Mouse (Mus musculus): ENCODE results near the gene Cacna1c. TPM values are rescaled to one million over a fixed set of nuclear protein-coding genes. Genes with fewer than 3 reads are reported as not detected.

The Cacna1c gene
- polyA plus RNA-seq, 1 experiment: 1.0 TPM

DNA sequence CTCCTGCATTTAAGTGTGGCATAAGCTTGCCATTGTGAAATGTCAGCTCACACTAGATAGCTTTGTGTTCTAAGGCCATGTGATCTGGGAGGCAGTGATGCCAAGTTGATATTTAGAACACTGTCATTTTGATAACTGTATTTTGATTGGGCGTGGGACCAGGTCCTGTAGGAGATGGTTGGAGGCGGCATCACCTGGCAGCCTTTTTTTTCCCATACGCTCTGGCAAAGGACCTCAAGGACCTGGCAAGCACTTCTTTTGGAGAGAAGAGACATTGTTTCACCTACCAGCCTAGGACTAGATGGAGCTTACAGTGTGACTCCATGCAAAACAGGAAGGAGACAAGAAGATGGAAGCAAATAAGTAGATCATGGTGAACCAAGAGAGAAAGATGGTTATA is 572.6 kb downstream of the Cacna1c start:
- Histone ChIP-seq H3K27me3 (ENCODE audit: control insufficient read depth, insufficient read depth, low read length, poor library complexity, severe bottlenecking) (no peaks in the 10 kb centered on the region), H3K9me3 (replicated peaks; ENCODE audit: control insufficient read depth, insufficient read depth, low read length, poor library complexity, severe bottlenecking) (no peaks in the 10 kb centered on the region), H3K36me3 (ENCODE audit: control insufficient read depth, insufficient read depth, low read length, poor library complexity, severe bottlenecking) (no peaks in the 10 kb centered on the region), H3K27ac (ENCODE audit: insufficient read depth, low read length) (no peak overlapping the region), H3K4me1 (ENCODE audit: control insufficient read depth, insufficient read depth, low read length) (no peaks in the 10 kb centered on the region), H3K4me3 (ENCODE audit: low read depth, low read length) (no peak overlapping the region), H3K9ac (ENCODE audit: low read depth, poor library complexity, severe bottlenecking) (no peak overlapping the region)
- TF ChIP-seq CTCF (IDR thresholded peaks at IDR 0.05; ENCODE audit: low read depth, low read length): no peak
- no peak for TF ChIP-seq EP300 (IDR thresholded peaks at IDR 0.05; ENCODE audit: insufficient read depth, low read depth, low read length)
- no peak for TF ChIP-seq POLR2A (IDR thresholded peaks at IDR 0.05; ENCODE audit: insufficient read depth, low read length)

DNA sequence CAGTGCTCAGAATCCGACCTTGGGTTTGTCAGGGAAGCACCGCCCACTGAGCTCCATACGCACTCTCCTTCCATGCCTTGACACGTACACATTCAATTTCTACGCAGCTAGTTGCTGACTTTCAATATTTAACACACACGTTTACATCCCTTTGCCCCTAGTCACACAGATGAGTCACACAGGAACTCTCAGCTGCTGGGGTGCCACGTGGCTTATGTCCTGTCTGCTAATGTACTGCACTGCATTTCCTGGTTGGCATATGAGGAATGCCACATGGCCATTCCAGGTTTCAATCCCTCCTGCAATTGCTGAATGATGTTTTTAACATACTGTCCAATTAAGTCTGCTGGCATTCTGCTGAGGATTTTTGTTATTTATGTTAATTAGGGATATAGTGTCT is 574.4 kb downstream of the Cacna1c start:
- no peaks in the 10 kb centered on the region for H3K4me1 ChIP-seq (ENCODE audit: control insufficient read depth, insufficient read depth, low read length)
- H3K27ac ChIP-seq (ENCODE audit: insufficient read depth, low read length): no peak overlapping the region
- H3K27me3 ChIP-seq (ENCODE audit: control insufficient read depth, insufficient read depth, low read length, poor library complexity, severe bottlenecking): no peaks in the 10 kb centered on the region
- TF ChIP-seq EP300 (IDR thresholded peaks at IDR 0.05; ENCODE audit: insufficient read depth, low read depth, low read length) (no peak), POLR2A (IDR thresholded peaks at IDR 0.05; ENCODE audit: insufficient read depth, low read length) (no peak), CTCF (IDR thresholded peaks at IDR 0.05; ENCODE audit: low read depth, low read length) (no peak)
- H3K9ac ChIP-seq (ENCODE audit: low read depth, poor library complexity, severe bottlenecking): no peak overlapping the region
- H3K9me3 ChIP-seq (replicated peaks; ENCODE audit: control insufficient read depth, insufficient read depth, low read length, poor library complexity, severe bottlenecking): no peaks in the 10 kb centered on the region
- H3K36me3 ChIP-seq (ENCODE audit: control insufficient read depth, insufficient read depth, low read length, poor library complexity, severe bottlenecking): no peaks in the 10 kb centered on the region
- no peak overlapping the region for H3K4me3 ChIP-seq (ENCODE audit: low read depth, low read length)

DNA sequence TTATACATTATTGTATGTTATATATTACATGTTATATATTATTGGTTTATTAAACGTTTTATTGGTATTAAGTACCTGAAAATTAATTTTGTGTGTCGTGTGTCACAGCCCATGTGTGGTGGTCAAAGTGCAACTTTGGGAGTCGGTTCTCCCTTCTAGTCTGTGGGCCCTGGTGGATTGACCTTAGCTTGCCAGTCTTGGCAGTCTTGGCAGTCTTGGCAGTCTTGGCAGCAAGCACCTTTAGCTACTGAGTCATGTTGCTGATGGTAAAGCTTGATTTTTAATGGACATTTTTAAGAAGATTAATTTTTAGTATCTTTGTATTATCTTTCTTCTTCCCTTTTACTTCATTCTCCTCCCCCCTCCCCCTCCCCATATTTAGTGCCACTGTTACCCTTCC is 574.8 kb downstream of the Cacna1c start:
- H3K9ac ChIP-seq (ENCODE audit: low read depth, poor library complexity, severe bottlenecking): no peak overlapping the region
- TF ChIP-seq CTCF (IDR thresholded peaks at IDR 0.05; ENCODE audit: low read depth, low read length) (no peak), POLR2A (IDR thresholded peaks at IDR 0.05; ENCODE audit: insufficient read depth, low read length) (no peak), EP300 (IDR thresholded peaks at IDR 0.05; ENCODE audit: insufficient read depth, low read depth, low read length) (no peak)

DNA sequence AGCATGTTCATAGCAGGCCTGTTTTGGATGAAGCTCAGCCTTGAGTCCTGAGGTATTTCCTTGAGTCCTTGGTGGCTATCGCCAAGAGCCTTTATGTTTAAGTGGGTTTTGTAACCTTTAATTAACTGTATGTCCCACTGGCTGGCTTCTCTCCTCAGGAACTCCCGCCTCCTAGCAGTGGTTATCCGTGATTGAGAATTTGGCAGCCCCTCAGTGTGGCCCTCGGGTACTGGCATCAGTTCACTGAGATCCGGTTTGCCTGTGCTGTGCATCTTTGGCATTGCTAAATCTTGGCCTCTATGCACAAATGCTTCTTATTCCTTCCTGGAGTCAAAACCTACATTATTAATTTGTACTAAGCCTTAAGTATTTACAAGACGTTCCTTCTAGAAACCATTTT is 587.3 kb downstream of the Cacna1c start:
- Histone ChIP-seq H3K9ac (ENCODE audit: low read depth, poor library complexity, severe bottlenecking) (no peak overlapping the region), H3K36me3 (ENCODE audit: control insufficient read depth, insufficient read depth, low read length, poor library complexity, severe bottlenecking) (no peaks in the 10 kb centered on the region), H3K27ac (ENCODE audit: insufficient read depth, low read length) (no peak overlapping the region), H3K4me1 (ENCODE audit: control insufficient read depth, insufficient read depth, low read length) (no peaks in the 10 kb centered on the region), H3K4me3 (ENCODE audit: low read depth, low read length) (no peak overlapping the region), H3K9me3 (replicated peaks; ENCODE audit: control insufficient read depth, insufficient read depth, low read length, poor library complexity, severe bottlenecking) (no peaks in the 10 kb centered on the region), H3K27me3 (ENCODE audit: control insufficient read depth, insufficient read depth, low read length, poor library complexity, severe bottlenecking) (no peaks in the 10 kb centered on the region)
- no peak for TF ChIP-seq CTCF (IDR thresholded peaks at IDR 0.05; ENCODE audit: low read depth, low read length)
- no peak for TF ChIP-seq POLR2A (IDR thresholded peaks at IDR 0.05; ENCODE audit: insufficient read depth, low read length)

More for the DNA sequence above, 574.8 kb downstream of the Cacna1c start:
- Histone ChIP-seq H3K27me3 (ENCODE audit: control insufficient read depth, insufficient read depth, low read length, poor library complexity, severe bottlenecking) (no peaks in the 10 kb centered on the region), H3K36me3 (ENCODE audit: control insufficient read depth, insufficient read depth, low read length, poor library complexity, severe bottlenecking) (no peaks in the 10 kb centered on the region), H3K4me1 (ENCODE audit: control insufficient read depth, insufficient read depth, low read length) (no peaks in the 10 kb centered on the region), H3K4me3 (ENCODE audit: low read depth, low read length) (no peak overlapping the region), H3K9me3 (replicated peaks; ENCODE audit: control insufficient read depth, insufficient read depth, low read length, poor library complexity, severe bottlenecking) (no peaks in the 10 kb centered on the region), H3K27ac (ENCODE audit: insufficient read depth, low read length) (no peak overlapping the region)

DNA sequence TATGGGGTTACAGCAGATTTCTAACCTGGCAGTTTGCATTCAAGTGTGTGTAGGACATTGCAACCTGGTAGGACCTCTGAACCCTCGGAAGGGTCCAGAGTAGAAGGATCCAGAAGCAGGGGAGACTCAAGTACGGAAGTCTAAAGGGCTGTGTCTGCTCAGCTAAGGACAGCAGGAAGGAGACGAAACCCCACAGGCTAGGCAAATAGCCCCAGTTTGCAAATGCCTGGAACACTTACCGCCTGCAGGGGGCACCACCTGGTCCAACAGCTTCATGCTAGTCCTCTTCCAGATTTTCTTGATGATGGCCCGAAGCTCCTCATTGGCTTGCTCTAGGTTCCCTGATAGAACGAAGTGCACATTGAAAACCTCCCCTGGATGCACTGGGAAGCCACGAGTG is 590.2 kb downstream of the Cacna1c start:
- Histone ChIP-seq H3K36me3 (ENCODE audit: control insufficient read depth, insufficient read depth, low read length, poor library complexity, severe bottlenecking) (no peaks in the 10 kb centered on the region), H3K9me3 (replicated peaks; ENCODE audit: control insufficient read depth, insufficient read depth, low read length, poor library complexity, severe bottlenecking) (no peaks in the 10 kb centered on the region)

DNA sequence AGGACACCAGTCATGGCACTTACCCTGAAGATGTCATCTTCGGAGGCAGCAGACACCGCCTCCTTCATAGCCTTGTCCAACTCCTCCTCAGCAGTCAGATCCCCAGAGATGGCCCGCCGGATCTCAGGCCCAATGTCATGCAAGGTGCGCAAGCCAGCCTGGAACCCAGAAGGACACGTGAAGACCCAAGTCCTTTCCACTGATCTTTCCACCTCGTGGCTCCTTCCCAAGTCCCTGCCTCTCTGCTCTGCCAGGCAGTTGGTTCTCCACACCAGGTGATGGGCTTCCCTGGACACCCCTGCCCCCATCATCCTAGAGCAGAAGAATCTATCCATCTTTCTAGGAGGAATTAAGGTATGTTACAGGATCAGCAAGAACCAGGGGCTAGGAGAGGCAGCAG is 592.4 kb downstream of the Cacna1c start:
- Histone ChIP-seq H3K9ac (ENCODE audit: low read depth, poor library complexity, severe bottlenecking) (no peak overlapping the region), H3K9me3 (replicated peaks; ENCODE audit: control insufficient read depth, insufficient read depth, low read length, poor library complexity, severe bottlenecking) (no peaks in the 10 kb centered on the region), H3K36me3 (ENCODE audit: control insufficient read depth, insufficient read depth, low read length, poor library complexity, severe bottlenecking) (no peaks in the 10 kb centered on the region), H3K4me3 (ENCODE audit: low read depth, low read length) (no peak overlapping the region), H3K4me1 (ENCODE audit: control insufficient read depth, insufficient read depth, low read length) (no peaks in the 10 kb centered on the region), H3K27me3 (ENCODE audit: control insufficient read depth, insufficient read depth, low read length, poor library complexity, severe bottlenecking) (no peaks in the 10 kb centered on the region), H3K27ac (ENCODE audit: insufficient read depth, low read length) (no peak overlapping the region)
- TF ChIP-seq CTCF (IDR thresholded peaks at IDR 0.05; ENCODE audit: low read depth, low read length): no peak
- no peak for TF ChIP-seq EP300 (IDR thresholded peaks at IDR 0.05; ENCODE audit: insufficient read depth, low read depth, low read length)
- no peak for TF ChIP-seq POLR2A (IDR thresholded peaks at IDR 0.05; ENCODE audit: insufficient read depth, low read length)

More for the DNA sequence above, 590.2 kb downstream of the Cacna1c start:
- Histone ChIP-seq H3K4me3 (ENCODE audit: low read depth, low read length) (no peak overlapping the region), H3K27ac (ENCODE audit: insufficient read depth, low read length) (no peak overlapping the region), H3K27me3 (ENCODE audit: control insufficient read depth, insufficient read depth, low read length, poor library complexity, severe bottlenecking) (no peaks in the 10 kb centered on the region), H3K9ac (ENCODE audit: low read depth, poor library complexity, severe bottlenecking) (no peak overlapping the region), H3K4me1 (ENCODE audit: control insufficient read depth, insufficient read depth, low read length) (no peaks in the 10 kb centered on the region)
- TF ChIP-seq CTCF (IDR thresholded peaks at IDR 0.05; ENCODE audit: low read depth, low read length) (peak; percentile 39), POLR2A (IDR thresholded peaks at IDR 0.05; ENCODE audit: insufficient read depth, low read length) (no peak)

All from ES-Bruce4 (cell line).